Mouse (Mus musculus): ENCODE measurements around the gene Plcb2.

The Plcb2 gene

DNA sequence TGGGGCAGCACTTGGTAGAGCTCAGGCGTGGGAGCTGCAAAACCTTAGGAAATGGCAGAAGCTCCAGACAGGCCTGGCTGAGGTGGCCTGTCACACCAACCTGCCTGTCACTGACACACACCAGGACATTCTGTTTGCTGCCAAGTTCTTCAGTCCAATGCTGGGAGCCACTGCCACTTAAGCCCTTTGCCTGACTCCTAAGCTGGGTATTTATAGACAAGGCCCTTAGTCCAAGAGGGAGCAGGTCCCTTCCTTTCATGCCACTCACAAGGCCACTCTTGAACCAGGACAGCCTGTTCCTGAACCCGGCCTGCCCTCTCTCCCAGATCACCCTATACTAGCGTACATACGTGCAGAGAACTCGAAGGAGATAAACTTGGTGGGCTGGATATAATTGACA is 11.6 kb downstream of the Plcb2 start:
- no peak for DNase-seq (ENCODE audit: low spot score in 2 of 2)

DNA sequence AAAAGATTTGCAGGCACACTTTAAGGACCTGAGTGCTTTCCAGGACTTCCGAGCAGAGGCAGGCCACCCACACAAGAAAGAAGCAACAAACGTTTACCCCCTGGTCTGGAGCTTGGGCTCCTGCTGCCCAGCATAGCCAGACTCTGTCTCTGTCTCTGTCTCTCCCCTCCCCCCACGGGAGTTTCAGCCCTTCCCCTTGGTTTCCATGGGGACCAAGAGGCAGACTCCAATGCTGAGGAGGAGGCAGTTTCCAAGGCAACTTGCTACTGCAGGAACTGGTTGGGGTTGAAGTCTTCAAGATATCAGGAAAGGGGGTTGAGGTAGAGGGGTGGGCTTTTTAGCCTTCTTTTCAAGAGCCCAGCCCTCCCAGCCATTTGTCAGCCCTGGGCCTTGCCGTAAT is 14.0 kb downstream of the Plcb2 start:
- DNase-seq (ENCODE audit: low spot score in 2 of 2): no peak

- no peak for DNase-seq (ENCODE audit: low spot score in 2 of 2)
Measured at GRCm38 (mm10) chr2:118713631-118714030, 14.6 kb downstream of the Plcb2 start.

DNA sequence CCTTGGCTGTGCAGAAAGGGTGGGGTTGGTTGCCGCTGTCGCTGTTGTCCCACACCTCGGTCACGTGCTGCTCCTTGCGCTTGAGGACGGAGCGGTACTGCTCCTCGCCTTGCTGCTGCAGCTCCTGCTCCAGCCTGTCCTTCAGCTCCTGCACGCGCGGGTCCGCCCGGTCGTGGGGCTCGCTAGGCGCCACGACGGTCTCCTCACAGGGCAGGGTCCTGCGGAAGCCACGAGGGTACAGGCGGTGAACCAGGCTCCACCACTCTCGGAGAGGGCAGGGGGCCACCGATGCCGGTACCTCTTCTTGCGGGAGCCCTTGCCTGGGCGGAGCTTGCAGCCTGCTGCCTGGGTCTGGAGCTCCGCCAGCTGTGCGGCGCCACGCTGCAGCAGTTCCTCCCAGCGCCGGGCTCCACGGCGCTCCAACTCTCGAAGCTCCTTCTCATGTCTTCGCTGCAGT is 17.2 kb downstream of the Plcb2 start:
- no peak for DNase-seq (ENCODE audit: low spot score in 2 of 2)

DNA sequence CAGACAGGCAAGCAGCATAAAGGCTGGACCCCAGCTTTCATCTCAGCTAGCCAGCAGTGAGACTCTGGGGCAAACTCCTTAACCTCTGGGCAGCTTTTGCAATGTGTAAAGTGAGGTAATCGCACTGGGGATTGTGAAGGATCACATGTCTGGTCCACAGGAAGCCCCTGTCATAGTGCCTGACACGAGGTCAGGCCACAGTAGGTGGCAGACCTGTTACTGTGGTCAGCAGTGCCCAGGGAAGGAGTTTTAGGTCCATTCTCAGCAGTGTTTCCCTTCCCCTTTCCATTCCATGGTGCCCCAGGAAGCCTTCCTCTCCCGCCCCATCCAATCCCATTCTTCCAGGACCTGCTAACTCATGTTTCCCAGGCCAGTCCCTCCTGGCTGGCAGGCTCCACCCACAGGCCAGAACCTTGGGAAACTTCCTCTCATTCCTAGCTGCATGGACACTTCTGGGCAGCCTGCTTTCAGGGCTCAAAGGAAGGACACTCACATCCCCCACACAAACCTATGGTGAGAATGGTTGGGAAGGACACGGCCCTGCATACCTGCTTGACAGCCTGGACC is 18.5 kb downstream of the Plcb2 start:
- no peak for DNase-seq (ENCODE audit: low spot score in 2 of 2)

- no peak for DNase-seq (ENCODE audit: low spot score in 2 of 2)
Measured at GRCm38 (mm10) chr2:118708472-118708871, 19.8 kb downstream of the Plcb2 start.

DNA sequence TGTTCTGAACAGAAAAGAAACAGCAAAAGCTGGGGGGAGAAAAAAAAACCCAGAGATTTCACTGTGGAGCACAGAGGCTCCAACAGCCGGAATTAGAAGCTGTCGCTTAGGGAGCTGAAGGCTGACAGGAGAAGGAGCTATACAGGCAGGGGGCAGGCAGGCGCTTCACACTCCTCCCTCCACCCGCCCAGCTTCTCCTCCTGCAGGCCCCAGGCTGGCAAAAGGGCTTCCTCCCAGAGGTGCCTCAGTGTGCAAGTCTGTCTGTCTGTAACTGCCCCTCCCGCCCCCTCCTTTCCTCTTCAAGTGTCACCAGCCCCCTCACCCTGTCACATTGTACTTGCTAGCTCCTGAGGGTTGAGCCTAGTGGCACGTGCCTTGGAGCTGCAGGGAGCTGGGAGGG is 21.8 kb downstream of the Plcb2 start:
- no peak for DNase-seq (ENCODE audit: low spot score in 2 of 2)

DNA sequence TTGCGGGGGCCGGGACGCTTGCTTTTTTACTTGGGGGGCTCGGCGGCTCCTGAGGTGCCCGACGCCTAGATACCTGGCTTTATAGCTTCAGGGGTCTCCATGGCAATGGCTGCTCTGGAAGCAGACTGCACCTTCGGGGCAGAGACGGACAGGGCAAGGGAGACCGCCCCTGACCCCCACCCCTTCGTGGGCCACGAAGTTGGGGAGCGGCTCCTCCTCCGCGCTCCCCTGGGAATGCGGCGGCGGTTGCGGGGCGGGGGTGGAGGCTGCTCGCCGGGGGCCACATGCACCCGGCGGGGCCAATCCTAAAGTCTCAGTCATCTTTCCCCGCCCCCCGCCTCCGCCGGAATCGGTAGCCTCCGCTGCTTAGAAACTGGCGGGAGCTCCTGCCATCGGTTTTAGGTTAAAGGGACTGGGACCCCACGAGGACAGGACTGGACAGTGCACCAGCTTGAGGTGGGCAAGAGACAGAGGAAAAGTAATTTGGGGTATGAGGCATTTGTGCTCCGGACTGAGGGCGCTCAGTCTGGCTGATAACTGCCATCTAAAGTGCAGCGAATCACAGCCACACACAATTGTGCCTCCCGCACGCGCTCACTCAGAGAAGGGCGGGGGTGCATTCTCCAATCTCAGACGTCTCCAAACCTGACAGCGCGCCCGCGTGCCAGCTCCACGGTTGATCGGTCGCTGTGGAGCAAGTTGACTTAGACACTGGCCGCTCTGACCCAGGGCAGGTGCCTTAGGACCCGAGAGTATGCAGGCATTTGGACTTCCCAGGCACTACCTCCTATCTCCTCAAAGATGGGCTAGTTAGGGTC is 24.1 kb downstream of the Plcb2 start, which contains the start of gene Ankrd63:
Gene Ankrd63, minus strand, starts transcription at position 51 of the 818 bp plus-strand sequence.
- DNase-seq (ENCODE audit: low spot score in 2 of 2): peak in 1 of 2 experiments; percentile 45

DNA sequence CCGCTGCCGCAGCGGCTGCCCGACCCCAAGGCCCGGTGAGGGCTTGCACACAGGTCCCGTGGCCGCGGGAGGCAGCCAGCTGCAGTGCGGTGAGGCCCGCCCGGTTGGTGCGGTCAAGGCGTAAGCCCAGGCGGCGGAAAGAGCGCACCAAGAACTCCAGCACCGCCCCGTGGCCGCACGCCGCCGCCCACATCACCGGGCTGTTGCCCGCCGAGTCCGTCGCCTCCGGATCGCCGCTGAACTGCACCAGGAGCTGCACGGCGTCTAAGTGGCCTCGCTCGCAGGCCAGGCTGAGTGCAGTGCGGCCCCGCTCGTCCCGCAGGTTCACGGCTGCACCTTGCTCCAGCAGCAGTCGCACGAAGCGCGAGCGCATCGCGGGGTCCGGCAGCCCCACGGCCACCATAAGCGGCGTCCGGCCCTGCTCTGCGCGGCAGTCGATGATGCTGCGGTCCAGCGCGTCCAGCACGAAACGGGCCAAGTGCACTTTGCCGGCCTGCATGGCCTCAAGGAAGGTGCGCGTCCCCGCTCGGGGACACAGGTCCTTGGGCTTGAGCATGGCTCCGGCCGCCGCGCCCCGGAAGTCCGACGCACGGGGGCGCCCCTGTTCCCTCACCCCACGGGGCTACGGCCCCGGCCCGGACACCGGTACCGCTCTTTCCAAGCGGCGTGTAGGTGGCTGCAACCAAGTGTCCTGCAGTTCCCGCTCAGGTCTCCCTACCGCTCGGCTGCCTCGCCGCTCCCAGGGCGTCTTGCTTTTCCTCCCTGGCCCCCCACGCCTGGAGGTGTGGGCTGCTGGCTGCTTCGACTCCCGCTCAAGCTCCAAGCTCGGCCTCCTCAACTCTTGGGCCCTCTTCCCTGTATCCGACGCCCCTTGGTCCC is 25.1 kb downstream of the Plcb2 start:
- DNase-seq (ENCODE audit: low spot score in 2 of 2): no peak

GRCm38 (mm10) chr2:118701971-118702882 is 26.0 kb downstream of the Plcb2 start:
- DNase-seq (ENCODE audit: low spot score in 2 of 2): no peak

DNA sequence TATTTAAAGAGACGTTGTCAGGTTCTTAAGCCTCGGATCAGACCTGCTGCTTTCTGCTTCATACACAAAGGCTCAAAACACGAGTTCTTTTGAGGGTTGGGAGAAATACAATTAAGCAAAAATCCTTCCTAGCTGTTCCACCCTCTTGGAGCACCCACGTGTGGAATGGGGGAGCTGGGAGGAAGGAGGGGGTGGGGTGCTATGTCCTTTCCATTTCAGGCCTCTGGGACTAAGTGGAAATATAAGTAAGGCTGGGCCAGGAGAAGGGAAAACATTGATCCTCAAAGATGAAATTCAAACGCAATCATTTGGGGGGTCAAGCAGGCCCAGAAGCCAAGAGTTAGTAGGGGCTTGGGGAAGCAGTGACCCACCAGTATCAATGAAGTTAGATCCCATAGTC is 27.1 kb downstream of the Plcb2 start:
- no peak for DNase-seq (ENCODE audit: low spot score in 2 of 2)

GRCm38 (mm10) chr2:118700179-118701062 is 27.8 kb downstream of the Plcb2 start:
- DNase-seq (ENCODE audit: low spot score in 2 of 2): peak; percentile 52 to 68

- no peak for DNase-seq (ENCODE audit: low spot score in 2 of 2)
Measured at GRCm38 (mm10) chr2:118697955-118698354, 30.3 kb downstream of the Plcb2 start.

GRCm38 (mm10) chr2:118697311-118697877 is 30.8 kb downstream of the Plcb2 start:
- DNase-seq (ENCODE audit: low spot score in 2 of 2): no peak

GRCm38 (mm10) chr2:118696451-118697308 is 31.6 kb downstream of the Plcb2 start:
- no peak for DNase-seq (ENCODE audit: low spot score in 2 of 2)

GRCm38 (mm10) chr2:118695677-118696232 is 32.5 kb downstream of the Plcb2 start:
- DNase-seq (ENCODE audit: low spot score in 2 of 2): no peak

- DNase-seq (ENCODE audit: low spot score in 2 of 2): no peak
Measured at GRCm38 (mm10) chr2:118693370-118693966, 34.8 kb downstream of the Plcb2 start.

GRCm38 (mm10) chr2:118689875-118690274 is 38.4 kb downstream of the Plcb2 start:
- DNase-seq (ENCODE audit: low spot score in 2 of 2): no peak

All from frontal cortex, postnatal 25 days (tissue).